9 mouse cellular contexts compared by ENCODE assay signal in genomic region chr6:136689790-136690413, GRCm38 (mm10). TPM values are rescaled to one million over a fixed set of nuclear protein-coding genes. Genes with fewer than 3 reads are reported as not detected.
DNase-seq lines count a peak whose midpoint lies in the region; TF ChIP-seq lines count a peak whose summit lies in the region.
"Had no signal": no experiment of that assay in that cellular context is flagged by ENCODE, and none has a peak within 500 bp of the region (broad histone marks: within the 10 kb centered on the region; RNA-seq: fewer than 3 reads in every experiment).

No protein-coding gene starts in this region.

- WGBS in small intestine, adult 2 months, result 63% methylated on average over 15 of the region's 15 CpGs

- TF ChIP-seq CTCF in small intestine, adult 2 months (IDR thresholded peaks at IDR 0.05; ENCODE audit: extremely low read depth, insufficient read length, insufficient replicate concordance, low read depth, low read length), result no peak

- H3K27me3 ChIP-seq in small intestine, adult 2 months (ENCODE audit: control insufficient read depth, insufficient read depth, low read length), result no peaks in the 10 kb centered on the region
- H3K27me3 ChIP-seq: midbrain, embryonic 12.5 days had no signal

- peak; percentile 27 for DNase-seq in kidney, postnatal 10 days
- no peak for DNase-seq in kidney, adult 11 months
- peak; percentile 35 for DNase-seq in ZHBTc4 (ENCODE audit: low read depth, low spot score)
- peak; percentile 24 to 34 for DNase-seq in kidney, postnatal 4 days
- DNase-seq in adrenal gland, postnatal 14 days, result no peak
- no peak for DNase-seq in gastrocnemius, postnatal 10 days
- no peak for DNase-seq in frontal cortex, postnatal 25 days (ENCODE audit: low spot score in 2 of 2)

- H3K27ac ChIP-seq in small intestine, adult 2 months (ENCODE audit: insufficient read depth, low read depth, low read length), result peak overlapping the region; percentile 65
- H3K27ac ChIP-seq: midbrain, embryonic 12.5 days had no signal

- no peak for TF ChIP-seq POLR2A in small intestine, adult 2 months (IDR thresholded peaks at IDR 0.05; ENCODE audit: low read depth, low read length)

- H3K4me1 ChIP-seq in small intestine, adult 2 months (ENCODE audit: control insufficient read depth, insufficient read depth, insufficient read length, low read length), result 0 out of 2 replicates have a peak, but pooled peaks cover 3% of the 10 kb centered on the region
- H3K4me1 ChIP-seq: midbrain, embryonic 12.5 days had no signal

- H3K36me3 ChIP-seq in small intestine, adult 2 months (ENCODE audit: control insufficient read depth, insufficient read depth, low read length), result no peaks in the 10 kb centered on the region
- H3K36me3 ChIP-seq: midbrain, embryonic 12.5 days had no signal

- H3K4me3 ChIP-seq in small intestine, adult 2 months (ENCODE audit: low read depth, low read length), result no peak overlapping the region
- H3K4me3 ChIP-seq: midbrain, embryonic 12.5 days had no signal

RNA-seq across cellular contexts. Expression of gene Plbd1, which starts 28.2 kb away (rescaled TPM):
- polyA plus RNA-seq in small intestine, adult 2 months (2012; rRNA removed), result 23.6 and 84.9 TPM in 2 replicates
- 101 and 110 TPM in 2 replicates for total RNA-seq in adrenal gland, postnatal 14 days (2021)
- total RNA-seq in gastrocnemius, postnatal 10 days (2021), result 10 to 100 TPM; 15.4 to 16.4 TPM

Comparison
In these comparisons a context has a peak if more than half of its experiments do, and no peak if none do; other contexts are left out.
1. DNase-seq: peak in kidney, postnatal 10 days (single experiment), ZHBTc4 (single experiment) and kidney, postnatal 4 days (2 of 2); none in kidney, adult 11 months (single experiment), adrenal gland, postnatal 14 days (single experiment), gastrocnemius, postnatal 10 days (single experiment) and frontal cortex, postnatal 25 days (0 of 2).